Mouse (Mus musculus) activated CD4-positive, CD25-positive, alpha-beta regulatory T cell (primary cell): ENCODE measurements around the gene Cacna1c. TPM values are rescaled to one million over a fixed set of nuclear protein-coding genes. Genes with fewer than 3 reads are reported as not detected.

ENCODE experiments used
- polyA plus RNA-seq, 2 experiments: library from polyadenylated mRNA; unstranded; fragments of 100-300 nt; shearing (Covaris generic); gene quantifications; one replicate each; pipeline ENCODE4 v1.2.1; 2017

Gene Cacna1c
- 1 to 10 TPM in 1 of 2 experiments, under 1 TPM in 1; 0.29 to 1.9 TPM for polyA plus RNA-seq

DNA sequence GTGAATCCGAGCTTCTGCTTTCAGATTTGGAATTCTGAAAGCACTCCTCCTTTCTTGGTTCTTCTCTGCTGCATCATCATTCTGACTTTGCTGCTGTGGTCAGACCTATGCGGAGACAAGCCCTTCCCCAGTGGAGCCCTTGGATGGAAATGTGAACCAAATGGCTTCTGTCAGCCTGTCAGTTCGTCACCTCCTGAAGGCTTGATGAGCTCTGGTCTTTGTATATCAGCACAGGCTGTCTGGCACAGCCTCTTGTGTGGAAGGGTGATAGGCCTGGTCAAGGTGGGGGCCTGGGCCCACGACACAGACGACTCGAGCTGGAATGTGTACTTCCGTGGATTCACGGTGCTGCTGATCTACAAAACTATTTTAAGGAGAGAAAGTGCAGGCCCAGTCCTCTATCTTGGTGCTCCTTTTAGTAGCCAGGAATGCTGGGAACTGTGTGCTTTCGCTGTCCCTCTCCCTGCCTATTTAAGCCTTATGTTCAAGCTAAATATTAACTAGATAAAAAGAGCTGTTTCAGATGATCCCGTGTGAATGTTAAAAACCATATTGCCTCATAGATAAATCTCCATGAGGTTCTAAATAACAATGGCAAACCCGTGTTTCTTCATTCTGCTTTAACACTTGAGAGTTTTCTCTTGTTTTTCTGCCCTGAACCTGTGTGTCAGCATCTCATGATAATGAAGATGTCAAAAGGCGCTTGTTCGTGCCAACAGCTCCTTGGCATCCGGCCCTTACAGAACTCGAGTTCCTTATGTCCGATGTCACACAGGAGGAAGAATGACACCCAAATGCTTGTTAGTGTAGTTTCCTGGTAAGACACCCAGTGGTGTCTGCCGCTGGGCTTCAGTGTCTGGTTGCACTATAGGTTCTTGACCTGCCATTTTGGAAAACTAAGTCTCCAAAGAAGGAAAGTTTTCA lies at the start of gene Cacna1c:
Cacna1c (minus strand) TSS at position 37 of the 924 bp plus-strand sequence.

DNA sequence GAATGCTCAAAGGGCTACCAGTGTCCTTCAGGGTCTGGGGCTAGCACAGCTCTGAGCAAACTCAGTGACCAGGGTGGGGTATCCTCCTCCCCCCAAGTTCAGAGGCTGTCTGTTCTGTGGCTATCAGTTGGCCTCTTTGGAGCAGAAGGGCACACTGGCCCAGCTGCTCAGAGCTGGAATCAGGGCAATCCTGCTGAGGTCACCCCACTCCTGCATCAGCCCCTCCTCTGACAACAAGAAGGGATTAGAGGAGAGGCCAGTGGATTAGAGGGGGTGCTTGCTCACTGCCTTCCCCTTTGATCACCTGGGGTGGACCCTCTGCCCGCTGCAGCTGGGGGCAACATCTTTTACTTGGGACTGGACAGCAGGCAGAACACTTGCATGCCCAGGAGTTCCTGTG lies 40.0 kb upstream of the Cacna1c start, which contains the start of gene Cacna2d4:
Cacna2d4 (plus strand) TSS at position 286 of the 400 bp plus-strand sequence.

DNA sequence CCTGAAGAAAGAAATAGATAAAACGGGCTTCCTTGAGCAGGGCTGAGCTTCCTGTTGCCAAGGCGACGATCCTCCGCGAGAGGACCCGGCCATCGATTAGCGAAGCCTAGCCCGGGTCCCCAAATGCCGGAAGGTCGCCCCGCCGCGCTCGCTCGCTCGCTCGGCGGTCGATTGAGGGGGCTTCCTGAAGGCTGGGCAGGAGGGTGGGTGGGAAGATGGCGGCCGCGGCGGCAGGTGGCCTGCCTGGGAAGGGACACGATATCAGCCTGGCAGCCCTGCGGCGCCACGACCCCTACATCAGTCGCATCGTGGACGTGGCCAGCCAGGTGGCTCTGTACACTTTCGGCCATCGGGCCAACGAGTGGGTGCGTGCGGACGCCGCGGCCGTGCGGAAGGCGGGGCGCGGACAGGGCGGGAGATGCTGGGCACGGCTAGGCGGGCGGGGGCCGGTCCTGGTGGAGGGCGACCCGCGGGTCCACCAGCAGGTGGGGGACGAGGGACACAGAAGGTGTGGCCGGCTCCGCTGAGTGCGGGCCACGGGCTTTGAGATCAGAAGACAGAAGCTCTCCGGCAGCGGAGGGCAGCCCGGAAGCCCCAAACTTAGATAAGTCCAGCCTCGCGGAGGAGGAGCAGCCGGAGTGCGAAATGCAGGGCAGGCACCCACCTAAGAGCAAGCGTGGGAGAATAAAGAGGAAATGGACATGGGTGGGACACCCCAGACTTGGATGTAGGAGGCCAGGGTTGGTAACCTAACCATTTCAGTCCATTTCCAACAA lies 21.0 kb downstream of the Cacna1c start, which contains the start of gene Dcp1b:
Dcp1b (plus strand) TSS at position 176 of the 776 bp plus-strand sequence.

DNA sequence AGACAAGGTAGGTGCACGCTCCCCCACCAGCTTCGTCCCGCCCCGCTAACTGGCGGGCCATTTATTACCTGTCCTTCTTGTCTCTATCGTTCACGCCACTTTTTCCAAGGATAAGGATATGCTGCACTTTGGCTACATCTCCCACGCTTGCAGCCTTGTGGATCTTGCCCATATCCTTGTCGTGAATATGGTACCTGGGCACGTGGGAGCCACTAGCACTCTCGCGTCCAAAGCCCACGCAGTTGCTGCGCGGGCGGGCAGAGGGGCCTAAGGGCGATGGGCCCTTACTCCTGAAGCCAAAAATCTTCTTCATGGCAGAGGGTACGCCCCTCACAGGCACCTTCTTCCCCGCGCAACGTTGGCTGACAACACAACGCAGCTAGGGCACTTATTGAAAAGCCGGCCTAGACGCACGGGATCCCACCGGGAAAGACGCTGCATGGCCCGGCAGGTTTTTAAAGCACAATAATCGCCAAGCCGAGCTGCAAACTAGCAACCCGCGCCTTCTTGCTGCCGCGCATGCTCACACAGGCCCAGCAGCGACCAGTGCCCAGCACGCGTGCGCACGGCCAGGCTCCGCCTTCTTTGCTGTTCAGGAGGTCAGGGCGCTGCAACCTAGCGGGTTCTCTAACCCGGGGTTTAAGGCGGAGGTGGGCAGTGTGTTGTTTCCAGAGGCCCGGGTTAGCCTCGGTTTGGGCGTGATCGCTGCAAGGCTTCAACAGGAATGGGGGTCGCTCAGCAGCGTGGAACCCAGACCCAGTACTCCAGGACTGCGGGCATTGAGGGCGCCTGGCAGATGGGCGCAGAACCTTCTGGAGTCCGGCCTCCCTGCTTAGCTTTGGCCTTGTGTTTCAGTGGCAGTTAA lies 634.2 kb downstream of the Cacna1c start, which contains the start of gene Ankrd26:
Ankrd26 (minus strand) TSS at position 482 of the 865 bp plus-strand sequence.

Other genes starting within 250 kb of the Cacna1c start
- gene Dcp1b, start 21.2 kb downstream of the Cacna1c start, polyA plus RNA-seq: 10 to 100 TPM; 17.6 to 20.9 TPM
- gene Cacna2d4, start 40.1 kb upstream of the Cacna1c start, polyA plus RNA-seq: 1 to 10 TPM; 4.3 to 8.8 TPM
- gene Lrtm2, start 134.3 kb upstream of the Cacna1c start, polyA plus RNA-seq: under 1 TPM in 1 of 2 experiments, not detected in 1; 0.58 TPM
- gene Adipor2, start 221.3 kb upstream of the Cacna1c start, polyA plus RNA-seq: 10 to 100 TPM; 20.8 to 22.4 TPM